Mouse (Mus musculus): ENCODE measurements around the gene Tbxa2r. TPM values are rescaled to one million over a fixed set of nuclear protein-coding genes. Genes with fewer than 3 reads are reported as not detected.

Tbxa2r gene
- polyA plus RNA-seq, 1 experiment: 310 TPM

GRCm38 (mm10) chr10:81323141-81323775, 5.3 kb upstream of the Tbxa2r start:
- H3K4me3 ChIP-seq (ENCODE audit: control insufficient read depth, insufficient read depth, low read length): no peak overlapping the region
- no peaks in the 10 kb centered on the region for H3K27me3 ChIP-seq (ENCODE audit: control insufficient read depth, insufficient read depth, low read length)
- H3K36me3 ChIP-seq (ENCODE audit: control insufficient read depth, insufficient read depth, low read length): peaks cover 48% of the 10 kb centered on the region
- H3K27ac ChIP-seq (ENCODE audit: control insufficient read depth, insufficient read depth, low read length): no peak overlapping the region
- DNase-seq: no peak
- TF ChIP-seq CTCF (IDR thresholded peaks at IDR 0.05; ENCODE audit: borderline replicate concordance, control insufficient read depth, extremely low read depth, insufficient read depth, low read length, poor library complexity) (no peak), POLR2A (IDR thresholded peaks at IDR 0.05; ENCODE audit: control insufficient read depth, extremely low read depth, insufficient read depth, low read length, poor library complexity) (no peak)
- WGBS: 98% methylated on average over 23 of the region's 23 CpGs
- peaks cover 38% of the 10 kb centered on the region for H3K4me1 ChIP-seq (replicated peaks; ENCODE audit: control insufficient read depth, insufficient read depth, low read length)

GRCm38 (mm10) chr10:81323791-81324530, 4.6 kb upstream of the Tbxa2r start:
- no peak for DNase-seq
- Histone ChIP-seq H3K4me3 (ENCODE audit: control insufficient read depth, insufficient read depth, low read length) (no peak overlapping the region), H3K27me3 (ENCODE audit: control insufficient read depth, insufficient read depth, low read length) (no peaks in the 10 kb centered on the region), H3K4me1 (replicated peaks; ENCODE audit: control insufficient read depth, insufficient read depth, low read length) (peaks cover 43% of the 10 kb centered on the region), H3K36me3 (ENCODE audit: control insufficient read depth, insufficient read depth, low read length) (peaks cover 48% of the 10 kb centered on the region), H3K27ac (ENCODE audit: control insufficient read depth, insufficient read depth, low read length) (no peak overlapping the region)
- TF ChIP-seq CTCF (IDR thresholded peaks at IDR 0.05; ENCODE audit: borderline replicate concordance, control insufficient read depth, extremely low read depth, insufficient read depth, low read length, poor library complexity): no peak
- TF ChIP-seq POLR2A (IDR thresholded peaks at IDR 0.05; ENCODE audit: control insufficient read depth, extremely low read depth, insufficient read depth, low read length, poor library complexity): no peak
- 97% methylated on average over 18 of the region's 18 CpGs for WGBS

- Histone ChIP-seq H3K27me3 (ENCODE audit: control insufficient read depth, insufficient read depth, low read length) (no peaks in the 10 kb centered on the region), H3K4me3 (ENCODE audit: control insufficient read depth, insufficient read depth, low read length) (no peak overlapping the region), H3K27ac (ENCODE audit: control insufficient read depth, insufficient read depth, low read length) (no peak overlapping the region), H3K36me3 (ENCODE audit: control insufficient read depth, insufficient read depth, low read length) (peaks cover 48% of the 10 kb centered on the region), H3K4me1 (replicated peaks; ENCODE audit: control insufficient read depth, insufficient read depth, low read length) (peaks cover 42% of the 10 kb centered on the region)
- WGBS: 95% methylated on average over 21 of the region's 21 CpGs
- TF ChIP-seq CTCF (IDR thresholded peaks at IDR 0.05; ENCODE audit: borderline replicate concordance, control insufficient read depth, extremely low read depth, insufficient read depth, low read length, poor library complexity): no peak
- TF ChIP-seq POLR2A (IDR thresholded peaks at IDR 0.05; ENCODE audit: control insufficient read depth, extremely low read depth, insufficient read depth, low read length, poor library complexity): no peak
- no peak for DNase-seq
Measured at GRCm38 (mm10) chr10:81325176-81325575, 3.4 kb upstream of the Tbxa2r start.

GRCm38 (mm10) chr10:81325781-81326180, 2.8 kb upstream of the Tbxa2r start:
- DNase-seq: no peak
- peaks cover 48% of the 10 kb centered on the region for H3K36me3 ChIP-seq (ENCODE audit: control insufficient read depth, insufficient read depth, low read length)
- no peak for TF ChIP-seq POLR2A (IDR thresholded peaks at IDR 0.05; ENCODE audit: control insufficient read depth, extremely low read depth, insufficient read depth, low read length, poor library complexity)
- TF ChIP-seq CTCF (IDR thresholded peaks at IDR 0.05; ENCODE audit: borderline replicate concordance, control insufficient read depth, extremely low read depth, insufficient read depth, low read length, poor library complexity): no peak
- H3K27me3 ChIP-seq (ENCODE audit: control insufficient read depth, insufficient read depth, low read length): no peaks in the 10 kb centered on the region
- H3K27ac ChIP-seq (ENCODE audit: control insufficient read depth, insufficient read depth, low read length): no peak overlapping the region
- peaks cover 48% of the 10 kb centered on the region for H3K4me1 ChIP-seq (replicated peaks; ENCODE audit: control insufficient read depth, insufficient read depth, low read length)
- 97% methylated on average over 18 of the region's 18 CpGs for WGBS
- H3K4me3 ChIP-seq (ENCODE audit: control insufficient read depth, insufficient read depth, low read length): no peak overlapping the region

- WGBS: 15% methylated on average over 6 of the region's 6 CpGs
- DNase-seq: no peak
- peaks cover 52% of the 10 kb centered on the region for H3K36me3 ChIP-seq (ENCODE audit: control insufficient read depth, insufficient read depth, low read length)
- no peaks in the 10 kb centered on the region for H3K27me3 ChIP-seq (ENCODE audit: control insufficient read depth, insufficient read depth, low read length)
- H3K4me3 ChIP-seq (ENCODE audit: control insufficient read depth, insufficient read depth, low read length): no peak overlapping the region
- peak overlapping the region; percentile 20 for H3K27ac ChIP-seq (ENCODE audit: control insufficient read depth, insufficient read depth, low read length)
- peaks cover 54% of the 10 kb centered on the region for H3K4me1 ChIP-seq (replicated peaks; ENCODE audit: control insufficient read depth, insufficient read depth, low read length)
- TF ChIP-seq CTCF (IDR thresholded peaks at IDR 0.05; ENCODE audit: borderline replicate concordance, control insufficient read depth, extremely low read depth, insufficient read depth, low read length, poor library complexity): no peak
- TF ChIP-seq POLR2A (IDR thresholded peaks at IDR 0.05; ENCODE audit: control insufficient read depth, extremely low read depth, insufficient read depth, low read length, poor library complexity): no peak
Measured at GRCm38 (mm10) chr10:81326858-81327257, 1.7 kb upstream of the Tbxa2r start.

- 48% methylated on average over 2 of the region's 2 CpGs for WGBS
- Histone ChIP-seq H3K4me1 (replicated peaks; ENCODE audit: control insufficient read depth, insufficient read depth, low read length) (peaks cover 60% of the 10 kb centered on the region), H3K36me3 (ENCODE audit: control insufficient read depth, insufficient read depth, low read length) (peaks cover 56% of the 10 kb centered on the region), H3K27me3 (ENCODE audit: control insufficient read depth, insufficient read depth, low read length) (no peaks in the 10 kb centered on the region), H3K4me3 (ENCODE audit: control insufficient read depth, insufficient read depth, low read length) (peak overlapping the region; percentile 68), H3K27ac (ENCODE audit: control insufficient read depth, insufficient read depth, low read length) (peak overlapping the region; percentile 96)
- no peak for DNase-seq
- TF ChIP-seq POLR2A (IDR thresholded peaks at IDR 0.05; ENCODE audit: control insufficient read depth, extremely low read depth, insufficient read depth, low read length, poor library complexity): no peak
- TF ChIP-seq CTCF (IDR thresholded peaks at IDR 0.05; ENCODE audit: borderline replicate concordance, control insufficient read depth, extremely low read depth, insufficient read depth, low read length, poor library complexity): no peak
Measured at GRCm38 (mm10) chr10:81327959-81328358, 572 bp upstream of the Tbxa2r start.

Data from thymus, adult 2 months (tissue).